Mouse (Mus musculus) heart, postnatal 36 days (tissue): ENCODE data around the gene Nrg3. TPM values are rescaled to one million over a fixed set of nuclear protein-coding genes. Genes with fewer than 3 reads are reported as not detected.

ENCODE experiments used
- DNase-seq, 2 experiments: peaks; one replicate each; pipeline ENCODE4 v3.0.0; 2021 to 2022
- intact Hi-C: fragments of 180-260 bp; cut with DNase I; formaldehyde crosslinking; loops from one replicate; pipeline ENCODE4 v1.15.1; 2025
- total RNA-seq, 2 experiments: library from RNA; stranded (reverse); gene quantifications; 2 replicates each; pipeline ENCODE4 v1.2.3; 2021

Nrg3 gene
- total RNA-seq, 2 experiments from 2014 or later = not detected

DNA sequence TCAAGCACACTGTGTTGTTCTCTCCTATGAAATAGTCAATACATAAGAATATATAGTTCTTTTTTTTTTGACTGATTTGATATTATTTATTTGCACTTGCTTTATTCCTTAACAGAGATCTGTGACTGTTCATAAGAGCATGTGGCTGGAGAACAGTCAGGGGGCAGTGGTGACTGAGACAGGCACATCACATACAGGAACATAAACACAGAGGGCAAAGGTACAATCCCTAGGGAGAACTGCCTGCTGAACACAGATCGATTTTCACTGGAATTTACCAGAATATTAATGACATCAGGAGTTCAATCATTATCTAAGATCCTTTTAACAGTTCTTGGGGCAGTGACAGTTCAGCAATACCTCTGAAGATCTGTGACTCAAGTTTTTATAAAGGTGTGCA lies 812.9 kb downstream of the Nrg3 start:
- DNase-seq = no peak
- intact Hi-C loops = no loop called here

DNA sequence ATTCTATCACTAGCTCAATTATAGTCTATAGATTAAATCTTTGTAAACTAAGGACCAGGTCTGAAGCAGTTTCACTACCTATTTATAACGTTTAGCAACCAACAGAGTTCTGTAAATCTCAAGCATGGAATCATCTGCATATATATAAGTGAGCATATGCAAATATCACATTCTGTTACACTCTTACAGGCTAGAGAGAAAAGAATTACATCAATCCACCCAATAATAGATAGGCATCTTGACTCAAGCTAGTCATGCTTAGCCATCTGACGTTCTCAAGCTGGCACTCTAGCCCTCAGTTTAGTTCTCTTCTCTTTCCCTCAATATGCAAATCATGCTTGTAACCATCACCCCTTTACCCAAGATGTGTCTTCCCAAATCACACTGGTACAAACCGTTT lies 835.8 kb downstream of the Nrg3 start:
- intact Hi-C loops = no loop called here
- no peak for DNase-seq

DNA sequence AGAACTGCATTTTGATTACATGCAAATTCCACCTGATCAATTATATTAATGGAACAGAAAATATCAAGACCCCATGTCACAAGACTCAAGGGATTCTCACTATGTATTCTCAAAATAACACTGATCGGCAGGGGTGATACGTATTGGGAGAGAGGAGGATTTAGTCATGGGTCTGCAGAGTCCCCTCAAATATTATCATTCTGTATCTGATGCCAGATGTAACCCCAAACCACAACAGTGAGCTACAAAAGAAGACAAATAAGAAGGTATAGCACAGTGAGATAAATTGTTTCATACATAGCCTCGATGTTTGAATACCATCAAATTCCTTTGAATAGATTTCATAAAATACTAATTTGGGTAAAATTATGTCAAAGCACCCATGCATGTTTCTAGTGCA lies 842.8 kb downstream of the Nrg3 start:
- no peak for DNase-seq
- intact Hi-C loops = no loop called here

GRCm38 (mm10) chr14:38629671-38630070 lies 843.2 kb downstream of the Nrg3 start:
- intact Hi-C loops = no loop called here

GRCm38 (mm10) chr14:38628862-38629619 lies 843.8 kb downstream of the Nrg3 start:
- intact Hi-C loops = no loop called here
- no peak for DNase-seq

More at GRCm38 (mm10) chr14:38629671-38630070, 843.2 kb downstream of the Nrg3 start:
- no peak for DNase-seq

- no peak for DNase-seq
- intact Hi-C loops = no loop called here
Observed at GRCm38 (mm10) chr14:38616969-38617368, 855.9 kb downstream of the Nrg3 start.

DNA sequence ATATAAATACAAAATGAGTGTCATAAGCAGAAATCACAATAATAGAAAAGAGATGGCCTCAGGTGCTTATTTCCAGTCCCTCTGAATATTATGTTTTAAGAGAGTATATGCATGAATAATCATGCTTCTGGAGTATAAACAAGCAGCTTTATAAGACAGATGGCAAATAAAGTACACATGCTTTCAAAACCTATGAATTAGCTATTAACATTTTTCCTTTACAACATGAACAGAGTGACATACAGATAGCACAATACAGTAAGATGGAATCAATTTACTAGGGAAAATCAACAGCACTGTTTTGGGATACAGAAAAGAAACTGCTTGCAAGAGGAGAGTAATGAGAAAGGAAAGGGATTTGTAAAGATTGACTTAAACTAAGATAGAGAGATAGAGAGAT lies 875.2 kb downstream of the Nrg3 start:
- intact Hi-C loops = no loop called here
- no peak for DNase-seq

- intact Hi-C loops = no loop called here
- no peak for DNase-seq
Observed at GRCm38 (mm10) chr14:38594297-38594696, 878.6 kb downstream of the Nrg3 start.

- intact Hi-C loops = no loop called here
Observed at GRCm38 (mm10) chr14:38576796-38577195, 896.1 kb downstream of the Nrg3 start.

GRCm38 (mm10) chr14:38568184-38568583 lies 904.7 kb downstream of the Nrg3 start:
- DNase-seq = no peak
- intact Hi-C loops = no loop called here

More at GRCm38 (mm10) chr14:38576796-38577195, 896.1 kb downstream of the Nrg3 start:
- no peak for DNase-seq

DNA sequence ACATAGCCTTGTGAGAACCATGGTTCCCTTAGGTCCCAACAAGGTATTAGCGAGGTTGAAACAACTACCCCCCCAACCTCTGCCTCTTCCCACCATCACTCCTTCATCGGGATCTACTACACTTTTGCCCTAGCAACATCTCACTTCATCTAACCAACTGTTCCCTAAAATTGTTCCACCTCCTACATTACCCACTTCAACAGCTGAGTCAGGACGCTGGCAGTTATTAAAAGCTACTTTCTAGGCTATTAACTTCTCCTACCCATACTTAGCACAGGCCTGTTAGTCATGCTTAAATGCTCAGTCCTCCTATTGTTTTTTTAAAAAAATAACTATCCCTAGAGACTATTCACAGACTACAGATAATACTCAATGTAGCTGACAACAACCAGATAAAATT lies 906.7 kb downstream of the Nrg3 start:
- intact Hi-C loops = no loop called here
- no peak for DNase-seq

GRCm38 (mm10) chr14:38554636-38555035 lies 918.3 kb downstream of the Nrg3 start:
- no peak for DNase-seq
- intact Hi-C loops = no loop called here

GRCm38 (mm10) chr14:38547257-38547656 lies 925.6 kb downstream of the Nrg3 start:
- intact Hi-C loops = no loop called here
- no peak for DNase-seq

GRCm38 (mm10) chr14:38535181-38535580 lies 937.7 kb downstream of the Nrg3 start:
- no peak for DNase-seq
- intact Hi-C loops = no loop called here

DNA sequence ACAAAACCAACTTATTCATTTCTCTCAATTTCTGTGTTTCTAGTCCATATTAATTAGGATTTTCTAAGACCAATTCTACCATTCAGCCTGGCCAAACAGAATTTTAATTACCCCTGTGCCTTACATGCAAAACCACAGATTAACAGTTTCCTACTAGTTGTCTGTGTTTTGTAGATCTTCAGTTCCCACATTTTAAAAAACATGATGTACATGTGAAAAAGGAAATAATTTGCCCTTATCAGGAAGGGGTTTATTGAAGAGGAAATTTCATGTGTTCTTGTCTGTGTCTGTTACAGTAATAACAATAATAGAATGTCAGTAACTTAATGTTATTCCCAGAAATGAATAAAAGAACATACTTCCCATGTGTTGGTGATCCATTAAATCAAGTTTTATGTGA lies 939.4 kb downstream of the Nrg3 start:
- no peak for DNase-seq
- intact Hi-C loops = no loop called here

GRCm38 (mm10) chr14:38516232-38516631 lies 956.7 kb downstream of the Nrg3 start:
- DNase-seq = no peak
- intact Hi-C loops = no loop called here

GRCm38 (mm10) chr14:38509016-38509415 lies 963.9 kb downstream of the Nrg3 start:
- intact Hi-C loops = no loop called here
- no peak for DNase-seq

- no peak for DNase-seq
- intact Hi-C loops = no loop called here
Observed at GRCm38 (mm10) chr14:38494970-38495369, 977.9 kb downstream of the Nrg3 start.

GRCm38 (mm10) chr14:38447086-38447485 lies 1025.8 kb downstream of the Nrg3 start:
- no peak for DNase-seq
- intact Hi-C loops = no loop called here

DNA sequence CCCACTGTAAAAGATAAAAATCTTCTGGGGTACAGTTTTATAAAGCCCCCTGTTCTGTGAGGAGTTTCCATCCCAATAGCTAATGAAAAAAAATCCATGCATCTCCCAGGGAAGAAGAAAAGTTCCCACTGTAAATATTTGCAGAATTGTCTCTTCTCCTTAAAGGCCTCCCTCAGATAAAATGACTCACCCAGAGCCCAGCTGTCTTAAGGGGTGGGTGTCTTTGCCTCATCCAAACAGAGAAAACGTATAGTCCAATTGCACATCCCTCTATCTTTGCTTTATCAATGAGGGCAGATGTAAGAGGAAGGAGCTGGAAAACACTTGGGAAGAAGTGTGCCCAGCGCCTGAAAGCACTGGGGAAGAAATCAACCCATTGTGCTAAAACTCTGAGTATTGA lies 1028.1 kb downstream of the Nrg3 start:
- intact Hi-C loops = no loop called here
- no peak for DNase-seq

DNA sequence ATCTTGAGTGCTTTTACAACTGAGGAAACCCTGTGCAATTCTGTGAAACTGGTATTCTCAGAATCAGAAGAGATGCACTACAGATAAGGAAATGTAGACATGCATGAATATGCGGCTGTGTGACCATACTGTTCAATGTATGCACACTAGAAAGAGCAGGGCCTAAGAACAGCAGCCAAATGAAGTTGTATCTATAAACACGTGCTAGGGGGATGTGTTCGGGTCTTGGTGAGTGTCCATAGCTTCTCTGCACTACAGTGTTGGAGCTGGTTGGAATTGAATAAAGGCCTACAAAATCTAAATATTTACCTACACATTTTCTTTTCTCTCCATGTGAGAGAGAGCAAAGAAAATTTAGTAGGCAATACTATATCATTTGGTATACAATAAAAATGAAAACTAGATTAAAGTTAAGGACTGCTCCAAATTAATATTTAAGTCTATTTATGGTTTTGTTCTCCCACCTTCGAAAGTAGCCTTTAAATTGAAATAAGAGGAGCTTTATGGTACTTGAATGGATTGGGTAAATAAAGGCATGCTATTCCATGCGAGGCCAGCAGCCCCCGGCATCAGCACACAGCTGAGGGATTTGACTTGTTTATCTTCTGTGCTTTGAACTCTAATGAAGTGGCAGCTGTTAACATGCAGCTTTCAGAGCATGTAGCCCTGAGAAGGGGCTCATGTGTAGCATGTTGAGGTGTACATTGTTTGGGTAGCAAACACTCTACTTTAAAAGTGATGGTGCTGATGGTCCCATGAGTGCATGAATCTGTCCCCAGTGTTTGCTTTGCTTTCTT lies 1038.9 kb downstream of the Nrg3 start:
- no peak for DNase-seq
- intact Hi-C loops = no loop called here

DNA sequence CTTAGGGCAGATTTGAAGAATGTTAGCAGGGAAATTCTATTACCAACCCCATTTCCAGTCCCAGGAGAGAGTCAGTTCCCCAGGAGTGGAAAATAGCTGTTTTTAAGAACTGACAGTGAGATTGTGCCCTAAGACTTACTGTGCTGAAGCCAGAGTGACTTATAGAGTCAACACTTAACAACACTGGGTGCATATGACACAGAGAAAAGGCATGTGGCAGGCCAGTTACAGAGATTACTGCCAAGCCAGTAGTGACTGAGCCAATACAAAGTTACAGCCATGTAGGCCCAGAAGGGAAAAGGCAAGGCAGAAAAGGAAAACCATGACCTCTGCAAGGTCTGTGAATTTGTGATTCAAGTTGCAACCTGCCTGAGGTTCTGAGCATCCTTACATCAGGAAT lies 1098.2 kb downstream of the Nrg3 start:
- intact Hi-C loops = no loop called here
- no peak for DNase-seq
